Mouse (Mus musculus) right cerebral cortex, postnatal 4 days (tissue): ENCODE data around the gene Rpain.

ENCODE experiments used
- DNase-seq: peaks from one replicate; pipeline ENCODE4 v3.0.0-alpha.2; 2022

Gene Rpain

GRCm38 (mm10) chr11:70969821-70970559 is at the start of gene Rpain, which contains the start of gene Nup88:
Rpain (plus strand) TSS chr11:70970213.
Nup88 (minus strand) TSS chr11:70969973.
- peak; percentile 86 for DNase-seq

- no peak for DNase-seq
These were observed 38.6 kb upstream of the Rpain start for GRCm38 (mm10) chr11:70931461-70931860.

GRCm38 (mm10) chr11:70935316-70935715 is 34.7 kb upstream of the Rpain start:
- no peak for DNase-seq

- DNase-seq, result no peak
These were observed 27.4 kb upstream of the Rpain start for GRCm38 (mm10) chr11:70942596-70942995.

GRCm38 (mm10) chr11:70943651-70944050 is 26.4 kb upstream of the Rpain start:
- DNase-seq, result peak; percentile 8

GRCm38 (mm10) chr11:70944935-70945817 is 24.8 kb upstream of the Rpain start:
- no peak for DNase-seq

- no peak for DNase-seq
These were observed 15.3 kb upstream of the Rpain start for GRCm38 (mm10) chr11:70954711-70955110.

GRCm38 (mm10) chr11:70960786-70961554 is 9.0 kb upstream of the Rpain start:
- no peak for DNase-seq

GRCm38 (mm10) chr11:70964222-70964907 is 5.6 kb upstream of the Rpain start:
- no peak for DNase-seq

GRCm38 (mm10) chr11:70969271-70969794 is 680 bp upstream of the Rpain start:
- no peak for DNase-seq

GRCm38 (mm10) chr11:70970560-70971540 is 837 bp downstream of the Rpain start:
- no peak for DNase-seq

GRCm38 (mm10) chr11:70972586-70972985 is 2.6 kb downstream of the Rpain start:
- DNase-seq, result no peak

GRCm38 (mm10) chr11:70973947-70974346 is 3.9 kb downstream of the Rpain start:
- DNase-seq, result no peak

GRCm38 (mm10) chr11:70975193-70975592 is 5.2 kb downstream of the Rpain start:
- no peak for DNase-seq

GRCm38 (mm10) chr11:70977293-70977692 is 7.3 kb downstream of the Rpain start:
- DNase-seq, result no peak

- no peak for DNase-seq
These were observed 10.2 kb downstream of the Rpain start for GRCm38 (mm10) chr11:70980232-70980631.

GRCm38 (mm10) chr11:70980751-70981510 is 10.9 kb downstream of the Rpain start:
- DNase-seq, result no peak

- no peak for DNase-seq
These were observed 12.0 kb downstream of the Rpain start for GRCm38 (mm10) chr11:70982030-70982429.

- DNase-seq, result peak; percentile 98
These were observed 12.7 kb downstream of the Rpain start, which contains the start of gene C1qbp for GRCm38 (mm10) chr11:70982557-70983228. C1qbp (minus strand) TSS chr11:70983026.
